Mouse (Mus musculus) urinary bladder, adult 18-20 months (tissue): ENCODE results near the gene Lcn12.

ENCODE experiments used
- DNase-seq, 2 experiments: peaks; one replicate each; pipeline ENCODE4 v3.0.0; 2022; ENCODE audit warnings: low spot score in 2 of 2, mixed read lengths in 2 of 2

Lcn12 gene

DNA sequence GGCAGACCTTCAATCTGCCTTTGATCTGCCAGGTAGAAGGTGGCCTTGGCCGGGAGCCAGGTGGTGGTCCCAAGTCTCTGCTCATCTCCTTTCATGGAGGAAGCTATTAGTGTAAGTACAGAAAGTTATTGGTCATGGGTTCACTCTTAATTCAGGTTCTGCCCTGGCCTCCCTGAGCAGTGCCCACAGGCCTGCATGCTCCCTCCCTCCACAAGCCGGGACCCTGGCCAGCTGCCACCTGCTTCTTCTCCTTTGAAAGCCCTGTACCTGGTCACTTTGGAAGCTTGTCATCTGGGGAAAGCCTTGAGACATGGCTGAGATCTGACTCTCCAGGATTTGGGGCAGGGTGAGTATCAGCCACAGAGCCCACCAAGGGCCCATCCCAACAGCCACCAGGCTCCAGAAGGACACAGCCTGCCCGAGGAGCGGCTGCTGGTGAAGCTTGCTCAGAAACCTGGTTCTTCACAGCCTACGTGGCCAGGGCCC, at the start of gene Lcn12:
Gene Lcn12 (minus strand): TSS at position 436 of the 486 bp plus-strand sequence.
- no peak for DNase-seq

DNA sequence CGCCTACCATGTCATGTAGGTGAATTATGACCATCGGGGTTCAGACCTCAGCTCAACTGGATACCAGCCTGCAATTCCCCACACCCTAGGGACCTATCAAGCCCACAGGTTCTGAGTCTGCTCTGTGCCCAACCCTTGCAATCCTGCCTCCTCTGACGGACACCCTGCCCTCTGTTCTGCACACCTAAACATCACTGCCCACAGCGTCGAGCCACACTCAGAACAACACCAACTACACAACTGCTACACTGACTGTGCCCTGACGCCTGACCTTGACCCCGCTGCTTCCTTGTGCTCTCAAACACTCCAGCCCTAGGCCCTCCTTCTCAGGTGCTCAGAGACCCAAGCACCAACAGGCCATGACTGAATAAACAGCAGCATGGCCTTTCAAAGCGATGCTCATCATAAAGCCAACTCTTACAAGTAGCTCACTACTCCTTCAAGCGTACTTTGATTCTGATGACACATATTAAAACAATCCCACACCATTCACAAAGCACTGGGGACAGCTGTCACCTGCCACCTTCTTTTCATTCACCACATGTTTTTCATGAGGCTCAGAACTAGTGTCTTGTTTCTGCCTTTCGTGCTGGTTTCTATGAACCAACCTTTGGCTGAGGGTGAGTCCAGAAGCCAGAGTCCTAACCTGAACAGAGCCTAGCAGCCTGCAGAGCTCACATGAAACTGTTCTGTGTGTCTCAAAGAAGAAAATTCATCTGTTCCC, 48.1 kb upstream of the Lcn12 start:
- DNase-seq, result no peak

DNA sequence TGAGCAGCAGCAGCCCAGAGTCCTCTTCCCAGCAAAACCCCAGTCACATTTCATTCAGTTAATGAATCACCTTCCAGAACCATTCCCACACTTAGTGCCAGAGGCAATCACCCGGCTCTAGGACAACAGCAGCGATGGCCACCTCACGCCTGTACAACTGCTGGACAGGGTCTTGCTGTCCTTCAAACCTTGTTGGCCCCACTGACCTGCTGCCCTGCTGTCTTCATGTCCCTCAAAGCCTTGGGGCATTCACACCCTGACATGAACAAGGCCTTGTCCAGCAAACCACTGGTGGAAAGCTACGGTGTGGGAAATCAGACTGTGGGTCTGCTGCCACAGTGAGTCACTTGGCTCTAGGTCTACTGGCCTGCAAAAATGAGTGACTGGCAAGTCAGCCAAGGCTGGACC, 46.8 kb upstream of the Lcn12 start:
- DNase-seq, result no peak

DNA sequence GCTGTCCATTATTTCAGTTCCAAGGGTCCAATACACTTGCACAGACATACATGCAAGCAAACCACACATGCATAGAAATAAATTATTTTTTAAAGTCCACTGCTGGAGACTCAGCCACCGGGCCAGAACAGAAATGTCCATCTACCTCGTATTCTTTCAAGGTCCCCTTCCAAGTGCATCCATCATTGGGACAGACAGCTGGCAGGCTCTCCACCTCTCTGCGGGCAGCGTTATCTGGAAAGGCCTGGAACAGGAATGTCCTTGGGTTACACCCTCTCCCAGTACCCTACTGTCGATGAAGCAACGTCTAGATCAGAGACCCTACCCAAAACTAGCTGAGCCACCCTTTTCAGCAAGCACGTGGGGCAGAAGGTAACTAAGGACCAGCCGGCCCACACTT, 42.8 kb upstream of the Lcn12 start:
- DNase-seq, result no peak

DNA sequence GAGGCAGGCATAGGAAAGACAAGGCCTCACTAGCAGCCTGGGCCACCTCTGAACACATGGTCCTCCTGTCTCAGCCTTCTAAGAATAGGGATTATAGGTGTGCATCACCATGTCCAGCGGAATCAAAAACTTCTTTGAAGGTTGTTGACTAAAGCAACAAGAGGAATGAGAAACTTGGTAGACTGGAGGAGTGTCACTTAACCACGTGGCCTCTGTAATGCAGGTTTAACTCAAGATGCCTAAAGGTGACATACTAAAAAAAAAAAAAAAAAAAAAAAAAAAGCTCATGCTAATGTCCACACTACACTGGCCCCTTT, 41.1 kb upstream of the Lcn12 start:
- DNase-seq, result no peak

DNA sequence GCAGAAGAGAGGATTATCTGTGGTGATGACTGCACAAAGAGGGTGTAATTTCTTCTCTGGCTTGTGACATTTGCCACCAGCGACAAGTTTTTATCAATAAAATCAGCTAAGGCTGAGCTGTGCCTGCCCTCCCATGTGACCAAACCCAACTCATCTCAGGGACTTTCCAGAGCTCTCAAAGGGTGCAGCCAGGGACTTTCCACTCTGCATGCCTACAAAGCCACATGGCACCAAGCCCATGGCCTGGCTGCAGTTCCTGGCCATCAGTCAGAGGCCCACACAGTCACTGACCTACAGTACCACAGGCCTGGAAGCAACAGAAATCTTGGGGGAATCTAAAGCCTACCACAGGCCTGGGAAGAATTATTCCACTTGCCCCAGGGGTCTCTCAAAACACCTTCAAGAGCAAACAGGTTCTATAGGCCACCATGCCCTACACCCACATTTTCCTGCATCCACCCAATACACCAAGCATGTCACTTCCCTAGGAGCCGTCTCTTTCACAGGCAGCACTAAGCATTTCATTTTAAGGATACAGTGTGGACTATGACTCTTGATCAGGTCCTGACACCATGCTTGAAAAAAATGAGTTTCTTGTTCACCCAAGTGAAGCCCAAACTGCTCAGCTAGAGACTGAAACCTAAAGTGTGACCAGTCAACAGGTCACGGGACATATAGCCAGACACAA, 40.6 kb upstream of the Lcn12 start:
- peak in 1 of 2 experiments; percentile 48 for DNase-seq

DNA sequence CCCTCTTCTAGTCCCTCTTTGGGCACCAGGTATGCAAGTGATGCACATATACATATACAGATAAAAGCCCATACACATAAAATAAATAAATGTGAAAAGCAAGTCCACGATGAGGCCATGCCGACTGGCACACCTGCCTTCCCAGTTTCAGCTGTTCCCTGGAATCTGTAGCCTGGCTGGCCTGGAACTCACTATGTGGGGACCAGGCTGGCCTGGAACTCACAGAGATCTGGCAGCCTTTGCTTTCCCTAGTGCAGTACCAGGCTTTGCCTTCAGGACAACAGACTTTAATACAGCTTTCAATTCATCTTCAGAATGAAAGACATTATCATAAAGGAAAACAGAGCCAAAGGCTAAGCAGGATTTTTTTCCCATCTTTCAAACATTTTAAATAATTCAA, 40.0 kb upstream of the Lcn12 start:
- no peak for DNase-seq

DNA sequence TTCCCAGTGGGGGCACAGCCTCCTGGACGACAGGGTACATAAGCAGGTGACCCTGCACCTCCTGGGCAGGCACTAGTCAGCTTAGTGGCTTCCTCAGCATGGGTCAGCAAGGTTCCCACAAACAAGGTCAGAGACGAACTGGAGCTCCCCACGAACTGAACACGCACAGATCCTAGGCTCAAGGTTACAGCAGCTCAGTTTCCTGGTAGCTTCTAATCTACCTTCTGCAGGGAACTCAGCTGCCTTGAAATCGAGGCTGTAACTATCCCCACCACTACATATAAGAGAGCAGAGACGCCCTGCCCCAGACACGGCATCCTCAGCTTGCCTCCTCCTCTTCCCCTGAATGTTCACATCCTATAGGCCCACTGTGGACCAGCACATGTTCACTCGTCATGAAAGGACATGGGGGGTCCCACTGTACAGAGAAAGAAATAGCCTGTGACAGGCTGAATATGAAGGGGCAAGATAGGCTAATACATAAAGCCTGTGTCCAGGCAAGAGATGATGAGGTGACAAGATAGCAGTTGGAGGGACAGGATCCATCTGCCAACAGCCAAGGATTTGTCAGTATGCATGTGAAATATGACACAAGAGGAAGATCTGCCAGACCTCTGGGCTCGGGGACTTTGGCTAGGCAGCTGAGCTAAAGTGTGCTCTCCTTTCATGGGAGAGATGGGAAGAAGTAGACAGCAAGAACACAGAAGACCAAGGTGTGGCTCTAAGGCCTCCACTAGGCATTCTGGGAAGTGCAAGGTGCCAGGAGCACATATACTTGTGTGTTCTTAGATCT, 33.0 kb upstream of the Lcn12 start:
- no peak for DNase-seq

DNA sequence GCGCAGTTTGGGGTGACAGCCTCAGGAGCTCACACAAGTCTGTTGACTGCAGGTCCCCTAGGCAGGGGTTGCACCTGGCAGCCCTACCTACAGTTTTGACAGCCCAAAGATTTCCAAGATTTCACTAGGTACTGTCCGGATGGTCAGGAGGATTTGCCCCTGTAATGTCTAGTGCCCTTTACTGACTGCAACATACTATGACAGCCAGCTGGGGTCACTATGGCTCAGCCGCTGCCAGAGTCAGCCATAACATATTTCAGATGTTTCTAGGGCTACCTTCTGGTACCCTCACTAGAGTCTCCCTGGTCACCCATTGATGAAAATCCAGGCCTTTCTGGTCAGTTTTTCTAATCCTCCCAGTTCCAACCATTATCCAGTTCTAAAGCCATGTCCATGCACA, 16.2 kb upstream of the Lcn12 start:
- no peak for DNase-seq

DNA sequence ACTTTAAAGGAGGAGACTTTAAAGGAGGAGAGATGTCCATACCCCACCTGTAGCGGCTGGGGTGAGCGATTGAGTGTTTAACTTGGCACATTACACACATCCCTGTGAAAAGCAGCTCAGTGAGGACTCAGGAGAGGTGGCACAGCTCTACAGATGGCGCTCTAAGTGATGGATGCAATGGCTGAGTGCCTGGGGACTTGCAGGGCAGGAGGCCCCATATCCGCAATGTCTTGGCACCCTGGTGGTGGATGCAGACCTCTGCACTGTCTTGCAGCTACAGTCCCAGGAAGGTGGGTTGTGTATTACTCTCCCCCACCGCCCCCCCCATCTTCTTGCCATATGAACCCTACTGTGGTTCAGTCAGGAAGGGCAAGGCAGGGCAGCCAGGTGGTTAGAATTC, 13.3 kb upstream of the Lcn12 start:
- DNase-seq, result no peak

DNA sequence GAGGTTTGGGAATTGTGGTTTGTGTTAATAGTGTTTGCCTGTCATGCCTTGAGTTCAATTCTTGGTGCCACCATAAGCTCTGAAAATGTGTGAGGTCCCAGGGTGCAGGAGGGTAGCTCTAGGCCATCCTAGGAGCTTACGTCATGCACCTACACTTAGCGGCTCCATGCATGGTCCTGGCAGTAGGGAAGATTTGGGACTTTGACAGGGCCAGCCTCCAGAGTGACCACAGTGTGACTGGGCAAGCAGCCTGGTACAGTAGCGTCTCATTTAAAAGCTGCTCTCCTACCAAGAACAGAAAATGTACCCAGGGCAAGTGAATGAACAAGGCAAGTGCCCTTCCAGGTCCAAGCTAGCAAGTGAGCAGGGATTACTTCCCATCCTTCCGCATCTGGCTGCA, 12.1 kb upstream of the Lcn12 start:
- no peak for DNase-seq

DNA sequence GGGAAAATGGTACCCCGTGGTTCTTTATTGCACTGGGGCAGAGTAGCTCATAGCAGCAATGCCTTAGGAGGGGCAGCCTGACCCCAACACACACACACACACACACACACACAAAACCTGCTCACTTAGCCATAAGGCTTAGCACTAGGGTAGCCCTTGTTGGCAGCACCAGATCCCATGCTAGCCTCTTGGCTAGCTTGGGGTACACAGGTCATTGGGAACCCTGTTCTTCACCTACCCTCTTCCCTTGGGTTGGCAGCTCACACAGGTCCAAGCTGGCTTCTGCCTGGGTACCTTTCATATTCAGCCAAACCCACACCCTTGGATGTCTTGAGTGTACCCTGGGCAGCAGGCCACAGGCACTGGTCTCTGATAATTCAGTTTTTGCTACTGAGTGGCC, 11.3 kb upstream of the Lcn12 start:
- DNase-seq, result no peak

DNA sequence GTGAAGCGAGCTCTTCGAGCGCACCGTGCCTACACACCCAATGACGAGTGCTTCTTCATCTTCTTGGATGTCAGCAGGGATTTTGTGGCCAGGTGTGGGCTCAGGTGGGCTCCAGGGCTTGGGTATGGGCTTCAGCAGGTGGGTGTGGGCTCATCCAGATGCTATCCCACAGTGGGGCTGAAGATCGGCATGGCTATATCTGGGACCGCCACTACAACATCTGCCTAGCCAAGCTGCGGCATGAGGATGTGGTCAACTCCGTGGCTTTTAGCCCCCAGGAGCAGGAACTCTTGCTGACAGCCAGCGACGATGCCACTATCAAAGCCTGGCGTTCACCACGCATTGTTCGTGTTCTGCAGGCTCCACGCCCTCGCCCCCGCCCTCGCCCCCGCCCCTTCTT, 10.8 kb upstream of the Lcn12 start:
- no peak for DNase-seq

DNA sequence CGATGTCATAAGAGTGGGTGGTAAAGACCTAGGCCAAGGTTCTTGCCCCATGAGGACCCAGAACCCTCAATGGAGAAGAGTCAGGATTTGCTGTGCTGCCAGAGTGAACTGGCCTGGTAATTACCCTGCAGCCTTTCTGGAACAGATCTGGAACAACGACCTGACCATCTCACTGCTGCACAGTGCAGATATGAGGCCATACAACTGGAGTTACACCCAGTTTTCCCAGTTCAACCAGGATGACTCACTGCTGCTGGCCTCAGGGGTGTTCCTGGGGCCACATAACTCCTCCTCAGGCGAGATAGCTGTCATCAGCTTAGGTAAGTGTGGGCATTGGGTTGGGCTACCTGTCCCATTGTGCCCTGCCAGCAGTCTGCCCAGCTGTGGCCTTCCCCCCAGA, 9.0 kb upstream of the Lcn12 start:
- DNase-seq, result peak in 1 of 2 experiments; percentile 43

DNA sequence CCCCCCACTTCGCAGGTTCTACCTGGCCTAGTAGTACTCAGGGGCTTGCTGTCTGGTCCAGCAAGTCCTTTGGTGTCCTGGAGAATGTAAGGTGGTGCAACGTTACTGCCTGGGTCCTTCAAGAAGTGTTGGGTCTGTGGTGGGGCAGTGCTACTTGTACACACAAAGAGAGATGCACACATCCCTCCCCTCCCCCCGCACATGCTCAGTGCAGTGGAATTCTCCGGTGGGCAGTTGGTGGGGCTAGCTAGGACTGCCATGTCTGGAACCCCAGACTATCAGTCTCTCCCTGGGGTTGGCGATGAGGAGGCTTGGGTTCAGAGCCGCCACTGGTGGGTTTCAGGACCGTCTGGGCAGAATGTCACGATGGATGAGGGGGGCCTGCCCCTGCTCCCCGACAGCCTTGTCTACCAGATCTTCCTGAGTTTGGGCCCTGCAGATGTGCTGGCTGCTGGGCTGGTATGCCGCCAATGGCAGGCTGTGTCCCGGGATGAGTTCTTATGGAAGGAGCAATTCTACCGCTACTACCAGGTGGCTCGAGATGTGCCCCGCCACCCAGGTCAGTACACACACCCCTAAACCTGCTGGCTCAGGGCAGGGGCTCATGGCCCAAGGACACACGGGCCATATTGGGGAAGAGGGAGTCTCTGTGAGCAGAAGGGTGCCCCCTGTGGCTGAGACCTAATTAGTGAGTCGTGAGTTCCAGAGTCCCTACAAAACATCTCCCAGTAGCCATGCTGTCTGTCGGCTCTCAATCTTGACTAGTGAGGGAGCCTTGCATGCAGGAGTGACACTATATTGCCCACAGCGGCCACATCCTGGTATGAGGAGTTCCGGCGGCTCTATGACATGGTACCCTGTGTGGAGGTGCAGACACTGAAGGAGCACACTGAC, 8.1 kb upstream of the Lcn12 start, which contains the start of gene C8g:
Gene C8g (minus strand): TSS at position 127 of the 894 bp plus-strand sequence.
- no peak for DNase-seq

DNA sequence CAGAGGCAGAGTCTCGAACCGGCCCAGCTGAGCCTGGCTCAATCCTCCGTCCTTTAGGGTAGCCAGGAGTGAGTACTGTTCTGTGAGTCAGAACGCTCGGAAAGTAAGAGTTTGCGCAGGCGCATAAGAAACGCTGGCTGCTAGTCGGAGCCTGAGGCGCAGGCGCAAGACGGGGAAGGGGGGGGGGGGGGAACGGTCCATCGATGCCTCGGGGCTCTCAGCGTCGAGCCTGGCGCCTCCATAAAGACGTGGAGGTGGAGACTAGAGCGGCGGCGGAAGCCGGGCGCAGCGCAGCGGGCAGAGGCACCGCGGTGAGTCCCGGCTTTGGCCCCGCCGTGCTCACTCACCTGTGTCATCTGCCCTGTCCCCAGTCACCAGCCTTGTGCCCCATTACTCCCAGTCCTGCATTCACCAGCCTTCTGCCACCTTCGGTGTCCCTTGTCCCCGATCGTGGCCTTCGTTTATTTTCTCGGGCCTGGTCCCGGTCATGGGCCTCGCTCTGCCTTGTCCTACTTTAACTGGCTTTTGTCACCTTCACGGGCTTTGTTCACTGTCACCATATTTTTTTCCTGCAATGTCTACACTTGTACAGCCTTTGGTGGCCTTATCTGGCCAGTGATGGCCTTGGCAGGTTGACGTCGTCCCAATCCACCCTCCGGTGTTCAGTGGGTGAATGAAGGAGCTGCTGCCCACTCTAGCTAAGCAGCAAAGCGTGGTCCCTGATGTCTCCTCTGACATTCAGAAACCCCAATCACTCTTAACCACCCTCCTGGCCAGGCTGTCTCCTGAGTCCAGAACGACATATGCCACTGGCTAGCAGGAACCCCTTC, 7.1 kb upstream of the Lcn12 start, which contains the start of gene Fbxw5:
Gene Fbxw5 (plus strand): TSS at position 175 of the 830 bp plus-strand sequence.
- DNase-seq, result peak; percentile 69 to 73

DNA sequence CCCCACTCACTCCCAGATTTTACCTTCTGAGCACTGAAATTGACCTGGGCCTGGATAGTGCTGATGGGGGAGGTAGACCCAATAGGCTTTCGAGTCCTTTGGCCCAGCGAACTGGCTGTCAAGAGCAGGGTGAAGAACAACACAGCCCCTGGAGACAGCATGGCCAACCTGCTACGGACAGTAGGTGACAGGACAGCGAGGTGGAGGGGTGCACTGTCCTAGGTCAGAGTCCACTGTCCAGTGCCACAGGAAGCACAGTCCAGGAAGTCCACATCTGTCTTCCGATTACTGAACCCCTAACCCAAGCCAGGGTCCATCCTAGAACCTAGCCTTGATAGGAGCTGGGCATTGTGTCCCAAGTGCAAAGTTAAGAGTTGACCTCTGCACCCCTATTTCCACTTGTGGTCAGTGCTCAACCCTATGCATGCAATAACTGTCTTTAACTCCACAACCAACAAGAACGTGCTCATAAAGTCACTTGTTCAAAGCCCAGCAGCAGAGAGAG, 6.4 kb upstream of the Lcn12 start:
- DNase-seq, result no peak

DNA sequence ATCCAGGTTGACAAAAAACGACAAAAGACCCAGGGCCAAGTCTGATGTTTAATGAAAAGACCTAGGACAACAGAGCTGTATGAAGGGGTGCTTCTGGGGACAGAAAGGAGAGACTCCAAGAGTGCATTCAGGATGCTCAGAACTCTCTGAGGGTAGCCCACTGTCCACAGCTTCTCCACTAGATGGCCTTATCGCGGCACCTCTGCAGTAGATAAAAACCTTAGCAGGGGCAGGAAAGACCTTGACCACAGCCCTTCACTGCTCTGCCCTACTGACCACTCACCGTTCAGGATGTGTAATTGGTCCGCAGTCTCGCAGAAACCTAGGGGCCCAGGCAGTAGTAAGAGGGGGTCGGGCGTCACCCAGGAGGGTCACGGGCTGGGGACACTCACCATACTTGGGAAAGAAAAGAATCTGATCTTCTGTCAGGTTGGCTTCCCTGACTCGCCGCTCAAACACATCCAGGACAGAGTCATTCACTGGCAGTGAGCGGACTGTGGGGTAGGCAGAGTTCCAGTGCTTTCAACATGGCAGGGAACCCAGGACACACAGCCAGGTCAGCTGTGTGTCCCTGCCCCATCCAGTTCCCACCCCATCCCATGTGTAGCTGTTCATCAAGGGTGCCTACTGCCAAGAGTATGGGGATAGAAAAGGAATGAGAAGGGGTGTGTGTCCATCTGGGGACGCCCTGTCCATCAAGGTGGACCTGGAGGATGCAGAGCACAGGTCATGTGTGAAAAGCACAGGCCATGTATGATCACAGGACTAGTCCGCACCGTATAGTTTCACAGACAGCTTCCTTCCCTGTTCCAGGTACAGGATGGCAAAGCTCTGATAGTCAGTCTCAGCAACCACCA, 5.1 kb upstream of the Lcn12 start:
- DNase-seq, result no peak

DNA sequence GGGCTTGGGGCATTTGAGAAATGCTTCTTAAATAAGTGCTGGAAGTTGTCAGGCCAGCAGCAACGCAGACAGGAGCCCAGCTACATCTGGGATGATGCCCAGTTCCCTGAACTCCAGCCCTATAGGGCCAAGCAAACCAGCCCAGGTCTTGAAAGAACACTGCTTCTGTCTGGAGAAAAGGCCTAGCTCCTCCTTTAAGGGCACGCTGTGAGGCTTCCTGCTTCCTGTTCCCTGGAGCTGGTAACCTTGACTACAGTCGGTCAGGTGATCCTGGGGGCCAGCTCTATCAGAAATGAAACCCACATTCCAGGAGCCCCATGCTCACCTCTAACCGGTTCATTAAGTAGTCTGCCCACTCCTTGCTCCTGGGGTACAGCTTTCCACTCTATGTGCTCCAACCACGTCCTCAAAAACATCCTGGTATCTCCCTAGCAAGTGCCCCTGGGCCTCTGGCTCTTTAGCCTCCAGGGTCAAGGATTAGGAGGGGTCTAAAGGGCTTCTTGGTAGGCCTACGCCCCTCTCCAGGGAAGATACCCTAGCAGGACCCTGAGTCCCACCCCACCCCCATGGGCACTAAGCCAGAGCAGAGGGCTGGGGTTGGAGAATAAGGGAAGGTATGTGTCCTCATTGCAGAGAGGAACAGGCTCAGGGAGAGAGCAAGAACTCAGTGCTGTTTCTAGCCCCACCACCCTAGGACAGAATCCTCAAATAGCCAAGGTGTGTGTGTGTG, 4.3 kb upstream of the Lcn12 start:
- DNase-seq, result no peak
